ENCODE assay signal across 8 mouse cellular contexts in the genomic region with DNA sequence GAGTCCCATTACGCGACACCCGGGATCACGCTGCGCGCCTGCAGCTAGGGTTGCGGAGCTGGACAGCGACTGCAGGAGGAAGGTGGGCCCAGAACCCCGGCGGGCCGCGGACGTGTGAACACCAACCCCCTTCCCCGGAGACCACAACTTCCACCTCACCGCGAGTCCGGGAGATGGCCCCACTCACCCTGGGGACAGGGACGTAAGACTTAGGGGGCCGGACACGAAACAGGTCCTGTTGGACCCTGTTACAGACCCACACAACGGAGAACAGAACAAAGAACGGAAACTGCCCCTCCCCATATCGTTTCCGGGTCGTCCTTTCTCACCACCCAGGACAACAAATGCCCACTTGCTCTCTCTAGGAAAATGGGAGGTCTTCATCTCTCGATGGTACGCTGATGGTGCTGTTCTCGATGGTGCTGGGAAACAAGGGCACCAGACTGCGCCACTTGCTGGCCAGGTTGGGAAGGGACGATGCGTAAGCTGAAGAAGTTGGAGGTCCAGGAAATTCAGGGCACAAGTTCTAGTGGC. TPM values are rescaled to one million over a fixed set of nuclear protein-coding genes. Genes with fewer than 3 reads are reported as not detected.
DNase-seq lines count a peak whose midpoint lies in the region; ATAC-seq lines count a peak whose summit lies in the region.

A gene (minus strand): TSS at position 302 of the 534 bp plus-strand sequence.

- peak; percentile 97 for DNase-seq in NIH3T3 (ENCODE audit: low read depth)
- DNase-seq in cerebellum, adult 9-11 months: peak; percentile 94
- DNase-seq in frontal cortex, adult 2 months (ENCODE audit: extremely low spot score in 1 of 2, low spot score in 1 of 2): peak; percentile 93 to 97
- peak; percentile 93 for DNase-seq in hindbrain, embryonic 11.5 days (ENCODE audit: low spot score)
- peak; percentile 82 to 89 for DNase-seq in layer of hippocampus, postnatal 10 days (ENCODE audit: low spot score in 2 of 2)
- DNase-seq in lung, postnatal 10 days: peak; percentile 95
- DNase-seq in ovary, postnatal 36 days (ENCODE audit: low spot score): peak; percentile 81
- DNase-seq in thymus, postnatal 25 days: peak; percentile 89

- H3K4me2 ChIP-seq in hindbrain, embryonic 11.5 days (replicated peaks; ENCODE audit: low read depth, low read length): peak within 1 kb of the TSS; percentile 69

- H3K27ac ChIP-seq in hindbrain, embryonic 11.5 days (ENCODE audit: low read depth, low read length): peak within 1 kb of the TSS; percentile 96

- peak within 1 kb of the TSS; percentile 90 for H3K9ac ChIP-seq in hindbrain, embryonic 11.5 days (ENCODE audit: low read depth, low read length)

- no peaks in the 10 kb centered on the region for H3K9me3 ChIP-seq in hindbrain, embryonic 11.5 days (ENCODE audit: control insufficient read depth, low read length)

- under 1% methylated on average over 31 of the region's 31 CpGs for WGBS in hindbrain, embryonic 11.5 days

- no peaks in the 10 kb centered on the region for H3K4me1 ChIP-seq in hindbrain, embryonic 11.5 days (replicated peaks; ENCODE audit: control insufficient read depth, insufficient read depth, low read length)

- peak within 1 kb of the TSS; percentile 81 for H3K4me3 ChIP-seq in hindbrain, embryonic 11.5 days (ENCODE audit: low read depth, low read length)

- peak; percentile 96 for ATAC-seq in hindbrain, embryonic 11.5 days (ENCODE audit: low FRiP score)

- 0 out of 2 replicates have a peak, but pooled peaks cover 4% of the 10 kb centered on the region for H3K36me3 ChIP-seq in hindbrain, embryonic 11.5 days (ENCODE audit: control insufficient read depth, insufficient read depth, low read length)

- H3K27me3 ChIP-seq in hindbrain, embryonic 11.5 days (ENCODE audit: control insufficient read depth, insufficient read depth, low read length): no peaks in the 10 kb centered on the region

RNA-seq across cellular contexts. Expression of the gene that starts here (rescaled TPM):
- 3.7 and 6.0 TPM in 2 replicates for polyA plus RNA-seq in frontal cortex, adult 2 months (2012; rRNA removed)
- polyA plus RNA-seq in hindbrain, embryonic 11.5 days (2014; fragmentation: Nextera tagmentation; extraction: Ambion mirVana): 28.9 and 33.4 TPM in 2 replicates
- 10 to 100 TPM; 10.8 to 14.3 TPM for total RNA-seq in layer of hippocampus, postnatal 10 days (2021)

Comparison
In these comparisons a context has a peak if more than half of its experiments do, and no peak if none do; other contexts are left out.
1. Peak in every context shown above with its lines: DNase-seq, ATAC-seq, H3K4me3 ChIP-seq and H3K27ac ChIP-seq.